Mouse (Mus musculus) inflammation-experienced regulatory T-cells, adult 6 months (primary cell): Measurements from ENCODE around the gene Ints6. TPM values are rescaled to one million over a fixed set of nuclear protein-coding genes. Genes with fewer than 3 reads are reported as not detected.

ENCODE experiments used
- polyA plus RNA-seq, 3 experiments: library from polyadenylated mRNA; unstranded; fragments of 100-300 nt; shearing (Covaris generic); gene quantifications; one replicate each; pipeline ENCODE4 v1.2.1; 2017

Gene Ints6
- polyA plus RNA-seq, 3 experiments from 2014 or later, result 14.9 to 28.1 (median 26.3) TPM

Other genes starting within 250 kb of the Ints6 start
- gene Fam124a, start 205.4 kb downstream of the Ints6 start, polyA plus RNA-seq, result not detected
- gene Gm4131, start 194.2 kb downstream of the Ints6 start, polyA plus RNA-seq, result not detected
- gene Serpine3, start 97.5 kb downstream of the Ints6 start, polyA plus RNA-seq, result not detected
- 1 to 10 TPM; 5.0 to 6.7 (median 5.2) TPM for gene Wdfy2, start 76.5 kb upstream of the Ints6 start, polyA plus RNA-seq
- not detected for gene Defb48, start 223.3 kb upstream of the Ints6 start, polyA plus RNA-seq
- gene Defb47, start 236.9 kb upstream of the Ints6 start, polyA plus RNA-seq, result not detected